Mouse (Mus musculus) midbrain, embryonic 13.5 days (tissue): ENCODE results near the gene Vmn2r55. TPM values are rescaled to one million over a fixed set of nuclear protein-coding genes. Genes with fewer than 3 reads are reported as not detected.
"Not testable (repeated sequence)": the region's sequence is repeated elsewhere in the genome, so short reads cannot be mapped to it uniquely, and the experiment has no call there.

Experiments
- ATAC-seq: fragments of 200-750 bp; cut with Nextera tagmentation; 2 replicates; pipeline ENCODE4 v1.8.0; 2017; ENCODE audit warnings: mild to moderate bottlenecking, moderate TSS enrichment, moderate library complexity
- H3K27ac ChIP-seq: fragments of 300-500 bp; sonication (generic); 2 replicates; pipeline ENCODE4 v1.5.1; 2015; ENCODE audit warnings: inconsistent platforms, mild to moderate bottlenecking, moderate library complexity
- H3K27me3 ChIP-seq: fragments of 300-500 bp; sonication (generic); 2 replicates; pipeline ENCODE4 v1.6.1; 2015; ENCODE audit warnings: mild to moderate bottlenecking, inconsistent platforms
- H3K36me3 ChIP-seq: fragments of 300-500 bp; sonication (generic); 2 replicates; pipeline ENCODE4 v1.6.1; 2015; ENCODE audit warnings: mild to moderate bottlenecking, inconsistent platforms
- H3K4me1 ChIP-seq: fragments of 300-500 bp; sonication (generic); replicated peaks from 2 replicates; pipeline ENCODE4 v1.6.1; 2015; ENCODE audit warnings: inconsistent platforms
- H3K4me2 ChIP-seq: fragments of 300-500 bp; sonication (generic); replicated peaks from 2 replicates; pipeline ENCODE4 v1.6.1; 2015; ENCODE audit warnings: moderate library complexity, mild to moderate bottlenecking, inconsistent platforms
- H3K4me3 ChIP-seq: fragments of 300-500 bp; sonication (generic); replicated peaks from 2 replicates; pipeline ENCODE4 v1.5.1; 2015; ENCODE audit warnings: mild to moderate bottlenecking, inconsistent platforms
- H3K9ac ChIP-seq: fragments of 300-500 bp; sonication (generic); replicated peaks from 2 replicates; pipeline ENCODE4 v1.6.1; 2015; ENCODE audit warnings: mild to moderate bottlenecking, inconsistent platforms
- H3K9me3 ChIP-seq: fragments of 300-500 bp; sonication (generic); 2 replicates; pipeline ENCODE4 v1.6.1; 2016; ENCODE audit warnings: mild to moderate bottlenecking, inconsistent platforms
- WGBS: fragments of 180-500 bp; shearing (Covaris S2); methylation state at CpG from one replicate; pipeline ENCODE4 v1.1.7; 2015; 5-methylcytosine and 5-hydroxymethylcytosine counted together
- polyA plus RNA-seq: library from polyadenylated mRNA; unstranded; fragments of >200 nt; fragmentation: Nextera tagmentation; extraction: Ambion mirVana; gene quantifications from 2 replicates; pipeline ENCODE4 v1.2.1, GENCODE M21; 2015

The Vmn2r55 gene
- polyA plus RNA-seq = not detected in 2 replicates

GRCm38 (mm10) chr7:12684903-12685302 is at the start of gene Vmn2r55:
Gene Vmn2r55 (minus strand): TSS chr7:12685003.
- WGBS = 88% methylated on average over 3 of the region's 3 CpGs
- ATAC-seq = not testable (repeated sequence)

GRCm38 (mm10) chr7:12640219-12640618 is 44.6 kb downstream of the Vmn2r55 start, which contains the start of gene Vmn2r54:
Gene Vmn2r54 (minus strand): TSS chr7:12640319.
- H3K36me3 ChIP-seq, H3K27ac ChIP-seq, ATAC-seq, H3K4me3 ChIP-seq, H3K9me3 ChIP-seq, H3K9ac ChIP-seq, H3K4me2 ChIP-seq, H3K4me1 ChIP-seq, H3K27me3 ChIP-seq: not testable (repeated sequence)
- WGBS = 86% methylated on average over 3 of the region's 4 CpGs

More at GRCm38 (mm10) chr7:12684903-12685302, at the start of gene Vmn2r55:
- not testable (repeated sequence) for H3K4me3 ChIP-seq, H3K4me1 ChIP-seq, H3K36me3 ChIP-seq, H3K9ac ChIP-seq, H3K27me3 ChIP-seq, H3K4me2 ChIP-seq, H3K27ac ChIP-seq, H3K9me3 ChIP-seq

GRCm38 (mm10) chr7:12608688-12609087 is 76.1 kb downstream of the Vmn2r55 start, which contains the start of gene Vmn2r53:
Gene Vmn2r53 (minus strand): TSS chr7:12608788.
- ATAC-seq = no peak
- H3K9me3 ChIP-seq = peaks cover 23% of the 10 kb centered on the region
- no peaks in the 10 kb centered on the region for H3K27me3 ChIP-seq
- H3K4me3 ChIP-seq = no peak within 1 kb of the TSS
- H3K4me2 ChIP-seq = no peak within 1 kb of the TSS
- no peaks in the 10 kb centered on the region for H3K4me1 ChIP-seq
- H3K36me3 ChIP-seq = no peaks in the 10 kb centered on the region
- H3K27ac ChIP-seq = no peak within 1 kb of the TSS
- H3K9ac ChIP-seq = no peak within 1 kb of the TSS

Other genes starting within 250 kb of the Vmn2r55 start
- gene Zfp606, start 206.7 kb downstream of the Vmn2r55 start, polyA plus RNA-seq = 61.6 and 65.9 TPM in 2 replicates
- gene 2900092C05Rik, start 172.5 kb downstream of the Vmn2r55 start, polyA plus RNA-seq = not detected in 2 replicates
- 0.01 TPM in 1 of 2 replicates, not detected in the other for gene Vmn2r53, start 76.2 kb downstream of the Vmn2r55 start, polyA plus RNA-seq
- gene Vmn2r54, start 44.7 kb downstream of the Vmn2r55 start, polyA plus RNA-seq = not detected in 2 replicates
- gene Vmn2r56, start 50.0 kb upstream of the Vmn2r55 start, polyA plus RNA-seq = 0.03 TPM in 1 of 2 replicates, not detected in the other
- gene Zscan18, start 118.6 kb upstream of the Vmn2r55 start, polyA plus RNA-seq = 20.8 and 21.4 TPM in 2 replicates
- gene Zfp329, start 133.9 kb upstream of the Vmn2r55 start, polyA plus RNA-seq = 33.9 and 36.3 TPM in 2 replicates
- gene Zfp110, start 149.8 kb upstream of the Vmn2r55 start, polyA plus RNA-seq = 31.8 and 31.9 TPM in 2 replicates
- gene Zfp128, start 196.2 kb upstream of the Vmn2r55 start, polyA plus RNA-seq = 7.4 and 7.6 TPM in 2 replicates
- 10.4 and 10.5 TPM in 2 replicates for gene Zscan22, start 212.8 kb upstream of the Vmn2r55 start, polyA plus RNA-seq
- gene Rps5, start 237.3 kb upstream of the Vmn2r55 start, polyA plus RNA-seq = 680 and 686 TPM in 2 replicates
- gene Rnf225, start 242.4 kb upstream of the Vmn2r55 start, polyA plus RNA-seq = 0.69 and 1.1 TPM in 2 replicates